Mouse (Mus musculus) T-helper 2 cell (primary cell): ENCODE measurements around the gene A630076J17Rik.

Experiments used
- in situ Hi-C: fragments of 300-600 bp; cut with MboI, MseI; formaldehyde crosslinking; loops from one replicate; pipeline ENCODE4 v1.15.1; 2025; ENCODE audit warnings: high pct_unique_total_duplicates

A630076J17Rik gene

DNA sequence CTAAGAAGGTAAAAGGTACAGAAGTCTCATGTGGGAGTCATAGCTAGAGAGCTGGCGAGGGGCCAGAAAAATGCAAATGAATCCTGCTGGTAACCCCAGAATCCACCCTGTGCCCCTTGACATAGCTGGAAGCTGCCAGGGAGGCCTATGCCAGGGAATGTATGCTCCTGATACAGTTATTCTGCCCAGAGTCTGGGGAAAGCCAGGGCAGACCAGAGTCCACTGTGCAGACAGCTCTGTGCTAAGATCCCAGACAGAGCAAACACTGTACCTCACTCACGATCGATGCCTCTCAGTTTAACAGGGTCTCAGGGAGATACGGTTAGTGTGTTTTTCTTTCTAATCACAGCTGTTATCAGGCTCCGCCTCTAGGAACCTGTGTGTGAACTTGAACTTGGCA lies 592 bp upstream of the A630076J17Rik start:
- in situ Hi-C loops, result loop anchor here (5.0 to 25.0 kb wide), 2 partner anchors 242 to 657 kb away; partner anchors contain the start of genes Eps8l3 and Gstm5

DNA sequence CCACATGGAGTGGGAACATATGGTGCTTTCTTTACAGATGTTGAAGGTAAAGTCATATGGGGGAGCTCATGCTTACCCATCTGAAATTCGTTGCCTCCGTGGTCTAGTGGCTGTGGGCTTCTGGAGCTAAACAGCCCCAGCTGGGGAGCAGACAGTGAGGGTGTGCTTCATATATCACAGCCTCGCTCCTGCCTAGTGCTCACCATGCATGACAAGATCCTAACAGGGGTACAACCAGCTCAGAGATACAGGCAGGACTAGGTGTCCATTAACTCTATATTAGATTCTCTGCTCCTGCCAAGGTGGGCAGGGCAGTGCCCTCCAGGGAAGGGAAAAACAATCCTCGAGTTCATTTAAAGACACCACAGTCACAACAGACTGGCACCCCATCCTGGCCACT lies 788 bp downstream of the A630076J17Rik start:
- in situ Hi-C loops, result loop anchor here (5.0 to 25.0 kb wide), 2 partner anchors 241 to 656 kb away; partner anchors contain the start of genes Eps8l3 and Gstm5

DNA sequence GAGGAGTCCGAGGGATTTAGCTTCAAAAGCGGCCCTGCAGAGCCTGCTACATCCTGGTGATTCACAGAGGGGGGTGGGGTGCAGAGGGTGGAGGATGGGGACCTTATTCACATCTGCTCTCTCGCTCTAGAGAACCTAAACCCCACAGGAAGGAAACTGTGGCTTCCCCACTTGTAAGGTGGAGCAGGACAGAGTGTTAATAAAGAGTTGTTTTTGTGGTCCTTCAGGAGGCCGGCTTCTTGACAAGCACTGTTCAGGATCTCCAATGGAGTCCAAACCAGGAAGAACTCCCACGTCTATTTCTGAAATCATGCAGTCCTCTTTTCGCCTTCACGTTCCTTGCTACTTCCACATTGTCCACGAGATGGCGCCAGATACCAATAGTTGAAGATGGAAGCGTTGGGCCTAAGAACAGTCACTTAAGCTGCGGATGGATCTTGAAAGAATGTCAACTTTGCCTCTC lies 3.0 kb downstream of the A630076J17Rik start:
- in situ Hi-C loops, result loop anchor here (5.0 to 25.0 kb wide), 2 partner anchors 239 to 654 kb away; partner anchors contain the start of genes Eps8l3 and Gstm5

DNA sequence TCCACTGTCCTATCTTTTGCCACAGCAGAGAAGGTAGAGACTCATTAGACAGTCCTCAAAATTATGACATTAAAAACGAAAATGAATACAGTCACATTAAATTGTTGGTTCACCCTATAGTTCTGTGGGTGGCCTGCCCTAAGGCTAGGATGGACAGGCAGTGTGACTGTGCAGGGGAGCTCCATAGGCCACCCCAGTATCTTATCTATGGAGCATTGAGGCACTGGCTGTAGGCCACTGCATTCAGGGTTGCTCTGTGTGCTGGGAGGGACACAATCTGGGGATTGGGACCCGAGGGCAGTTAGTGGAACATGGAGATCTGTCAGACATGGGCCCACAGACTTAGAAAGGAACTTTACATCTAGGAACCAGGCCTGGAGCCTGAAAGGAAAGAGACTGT lies 3.5 kb downstream of the A630076J17Rik start:
- in situ Hi-C loops, result loop anchor here (5.0 to 25.0 kb wide), 2 partner anchors 238 to 653 kb away; partner anchors contain the start of genes Eps8l3 and Gstm5

DNA sequence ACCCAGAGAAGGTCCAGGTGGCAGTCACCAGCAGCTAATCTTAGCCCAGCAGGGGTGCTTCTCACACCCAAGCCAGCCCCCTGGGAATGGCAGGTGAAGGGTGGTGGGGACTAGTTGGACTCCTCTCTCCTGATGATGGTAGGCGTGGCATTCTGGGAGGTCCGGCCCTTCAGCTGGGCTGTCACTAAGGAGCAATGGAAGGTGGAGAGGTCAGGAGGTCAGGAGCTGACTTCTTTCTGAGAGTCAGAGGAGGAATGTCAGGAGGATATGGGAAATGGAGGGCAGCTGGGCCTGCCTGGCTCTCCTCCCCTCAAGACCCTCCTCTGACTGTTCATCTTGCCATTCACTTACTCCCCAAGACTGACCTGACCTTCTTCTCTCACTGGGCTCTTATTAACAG lies 7.6 kb downstream of the A630076J17Rik start:
- in situ Hi-C loops, result loop anchor here (25.0 kb wide), 1 partner anchor 649 kb away; the partner anchor contains the start of genes Eps8l3 and Gstm5

DNA sequence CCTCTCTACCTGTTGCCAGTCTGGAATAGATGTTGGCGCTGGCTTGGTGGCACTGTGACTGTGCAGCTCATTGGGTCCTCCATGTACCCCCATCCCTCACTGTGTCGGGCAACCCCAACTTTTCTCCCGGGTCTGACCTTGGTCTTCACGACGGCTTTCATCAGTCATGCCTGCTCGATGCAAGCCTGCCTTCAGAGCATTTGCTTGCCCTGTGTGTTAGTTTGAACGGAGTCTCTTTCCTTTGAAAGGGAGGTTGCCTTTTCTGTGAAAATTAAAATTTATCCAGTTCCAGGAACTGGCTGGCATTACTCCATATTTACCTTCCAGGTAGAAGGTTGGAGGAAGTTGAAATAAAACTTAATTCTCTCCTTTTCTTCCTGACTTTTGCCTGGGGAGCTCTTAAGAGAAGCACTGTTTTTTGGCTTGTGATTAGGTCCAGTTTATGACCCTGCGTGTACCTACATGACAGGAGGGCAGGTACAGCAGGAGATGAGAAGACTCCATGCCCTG lies 8.1 kb downstream of the A630076J17Rik start:
- in situ Hi-C loops, result loop anchor here (25.0 kb wide), 1 partner anchor 649 kb away; the partner anchor contains the start of genes Eps8l3 and Gstm5

DNA sequence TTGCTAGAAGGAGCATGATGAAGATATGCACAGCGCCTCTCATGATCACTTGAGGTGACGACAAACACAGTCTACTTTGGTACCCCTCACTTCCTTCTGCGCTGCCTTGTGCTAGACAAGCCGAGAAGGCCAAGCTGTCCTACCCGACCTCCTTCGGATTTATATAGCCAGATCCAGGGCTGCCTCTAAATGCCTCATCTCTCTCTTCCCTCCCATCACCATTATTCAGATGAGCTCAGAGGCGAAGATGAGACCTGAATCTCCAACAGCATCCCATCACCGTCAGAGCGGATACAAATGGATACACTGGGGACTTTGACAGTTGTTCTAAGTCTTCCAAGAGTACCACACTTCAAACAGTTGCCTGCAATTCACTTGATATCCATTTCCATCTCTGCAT lies 9.2 kb downstream of the A630076J17Rik start, which contains the start of gene Prok1:
Prok1 (minus strand) TSS at position 101 of the 400 bp plus-strand sequence.
- in situ Hi-C loops, result loop anchor here (25.0 kb wide), 1 partner anchor 648 kb away; the partner anchor contains the start of genes Eps8l3 and Gstm5

DNA sequence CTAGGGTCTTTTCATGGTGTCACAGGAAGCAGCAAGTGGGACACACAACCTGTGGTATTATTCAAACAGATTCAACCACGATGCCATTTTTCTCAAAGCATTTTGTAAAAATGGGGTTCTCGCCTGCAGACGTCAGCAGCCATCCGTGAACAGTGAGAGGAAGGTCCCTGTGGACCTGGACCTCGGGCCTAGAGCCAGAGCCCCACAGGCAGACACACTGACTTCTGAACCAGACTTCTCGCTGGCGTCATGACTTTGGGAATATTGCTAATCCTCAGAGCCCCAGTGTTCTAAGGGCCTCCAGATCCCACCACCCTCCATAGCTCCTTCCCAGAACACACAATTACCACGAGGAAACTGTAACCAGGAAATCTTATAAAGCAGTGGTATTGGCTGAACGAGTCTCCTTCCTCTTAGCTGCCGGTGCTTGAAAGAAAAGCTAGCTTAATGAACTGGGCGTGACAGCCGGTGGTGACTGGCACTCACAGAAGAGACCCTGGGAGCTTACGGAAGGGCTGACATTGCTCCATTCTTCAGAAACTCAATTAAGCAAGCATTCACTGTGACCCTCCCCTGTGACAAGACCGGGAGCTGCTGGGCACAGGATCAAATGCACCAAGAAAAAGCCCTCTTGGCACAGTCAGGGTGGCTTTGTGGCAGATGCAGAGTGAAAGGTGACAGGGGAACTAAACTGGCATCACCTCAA lies 11.1 kb downstream of the A630076J17Rik start:
- in situ Hi-C loops, result loop anchor here (25.0 kb wide), 1 partner anchor 646 kb away; the partner anchor contains the start of genes Eps8l3 and Gstm5

DNA sequence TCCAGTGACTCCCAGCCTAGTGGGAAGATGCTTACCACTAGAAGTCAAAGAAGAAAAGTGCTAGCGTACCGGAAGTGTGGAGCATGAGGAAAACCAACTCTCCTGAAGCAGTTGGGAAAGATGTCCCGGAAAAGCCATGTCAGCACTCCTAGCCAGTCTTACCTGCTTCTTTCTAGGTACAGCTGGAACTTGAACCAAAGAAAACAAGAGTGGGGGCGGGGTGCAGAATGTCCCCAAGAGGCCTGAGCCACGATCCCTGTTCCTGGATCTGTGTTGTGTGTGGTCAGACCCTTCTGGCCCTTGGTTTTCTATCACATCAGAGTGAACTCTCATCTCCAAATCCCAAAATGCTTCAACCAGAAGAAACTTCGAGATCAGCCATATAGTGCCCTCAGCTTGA lies 16.5 kb downstream of the A630076J17Rik start:
- in situ Hi-C loops, result loop anchor here (25.0 kb wide), 1 partner anchor 640 kb away; the partner anchor contains the start of genes Eps8l3 and Gstm5

DNA sequence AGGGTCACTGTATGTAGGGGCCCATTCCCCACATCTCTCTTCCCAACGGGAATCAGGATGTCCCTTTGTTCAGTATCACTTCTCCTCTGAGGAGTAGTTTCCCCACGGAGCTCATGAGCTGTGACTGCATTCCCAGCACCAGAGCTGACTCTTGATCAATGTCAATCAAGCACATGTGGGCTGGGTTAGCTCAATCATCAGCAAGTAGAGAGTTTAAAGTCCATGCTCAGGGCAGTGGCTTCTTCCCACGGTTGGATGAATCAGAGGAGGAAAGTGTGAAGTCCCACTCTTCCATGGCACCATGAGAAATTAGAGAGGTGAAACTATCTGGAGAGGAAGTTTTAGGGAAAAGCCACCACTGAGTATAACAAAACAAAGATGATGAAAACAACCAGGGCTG lies 18.6 kb downstream of the A630076J17Rik start:
- in situ Hi-C loops, result loop anchor here (25.0 kb wide), 1 partner anchor 638 kb away; the partner anchor contains the start of genes Eps8l3 and Gstm5

DNA sequence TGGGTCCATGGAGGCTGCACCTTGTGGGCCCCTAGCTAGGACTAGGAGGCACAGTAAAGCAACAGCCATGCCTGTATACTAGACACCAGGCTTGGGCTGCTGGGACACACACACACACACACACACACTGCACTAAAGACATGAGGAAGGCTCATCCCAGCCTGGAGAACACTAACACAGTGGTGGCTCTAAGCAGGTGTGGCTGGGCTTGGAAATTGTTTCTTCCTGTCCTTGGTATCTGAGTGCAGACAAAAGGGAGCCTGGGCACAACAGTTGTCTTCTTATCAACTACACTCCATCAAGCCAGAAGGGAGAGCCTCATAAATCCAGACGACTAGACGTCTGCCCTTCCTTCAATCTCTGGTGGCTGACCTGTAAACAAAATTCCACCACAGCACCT lies 19.9 kb downstream of the A630076J17Rik start:
- in situ Hi-C loops, result no loop called here

DNA sequence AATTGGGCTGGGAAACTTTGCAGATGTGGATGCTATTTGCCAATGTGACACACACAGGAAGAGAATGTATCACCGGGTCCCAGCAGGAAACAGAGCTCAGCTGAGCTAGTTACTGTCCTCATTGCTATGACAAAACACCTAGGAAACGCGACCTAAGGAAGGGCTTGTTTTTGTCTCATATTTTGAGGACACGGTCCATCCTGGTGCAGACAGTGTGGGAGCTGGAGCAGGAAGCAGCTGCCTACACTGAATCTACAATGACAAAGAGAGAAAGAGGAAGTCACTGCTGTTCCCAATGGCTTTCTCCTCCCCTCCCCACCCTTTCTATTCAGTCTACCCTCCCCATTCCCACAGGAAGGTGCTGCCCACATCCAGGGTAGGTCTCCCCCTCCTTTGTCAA lies 21.6 kb downstream of the A630076J17Rik start:
- in situ Hi-C loops, result no loop called here

DNA sequence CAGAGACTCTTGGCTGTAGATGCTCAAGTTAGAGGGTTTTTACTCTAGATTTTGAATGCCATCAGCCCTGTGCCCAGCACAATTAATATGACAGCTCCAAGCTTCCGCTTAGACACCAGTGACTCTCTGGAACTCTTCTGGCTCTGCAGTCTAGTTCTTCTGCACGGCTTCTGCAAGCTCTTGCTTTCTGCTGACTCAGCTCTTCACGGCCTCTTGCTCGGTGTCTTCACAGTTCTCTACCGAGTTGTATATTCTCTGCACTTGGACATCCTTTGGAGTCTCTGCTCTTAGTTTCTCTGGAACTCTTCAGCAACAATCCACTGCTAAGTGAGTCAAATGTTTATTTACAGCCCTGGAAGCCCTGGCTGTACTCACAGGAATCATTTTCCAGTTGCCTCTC lies 23.5 kb downstream of the A630076J17Rik start:
- in situ Hi-C loops, result no loop called here

DNA sequence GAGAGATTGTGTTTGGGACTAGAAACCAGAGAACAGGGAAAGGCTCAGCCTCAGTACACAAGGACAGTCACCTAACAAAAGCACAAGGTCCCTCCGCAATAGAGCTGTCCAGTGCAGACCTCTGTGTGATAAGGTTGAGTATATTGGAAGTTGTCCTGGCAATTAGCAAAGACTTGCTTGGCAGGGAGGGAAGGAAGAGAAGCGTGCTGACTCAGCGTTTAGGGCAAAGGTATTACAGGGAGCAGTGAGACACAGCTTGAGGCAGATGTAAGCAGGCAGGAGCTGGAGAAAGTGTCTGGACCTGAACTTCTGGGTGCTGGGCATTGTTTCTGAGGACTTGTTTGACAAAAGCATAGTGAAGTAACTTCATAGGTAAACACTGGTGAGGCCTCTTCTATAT lies 25.6 kb downstream of the A630076J17Rik start:
- in situ Hi-C loops, result no loop called here

DNA sequence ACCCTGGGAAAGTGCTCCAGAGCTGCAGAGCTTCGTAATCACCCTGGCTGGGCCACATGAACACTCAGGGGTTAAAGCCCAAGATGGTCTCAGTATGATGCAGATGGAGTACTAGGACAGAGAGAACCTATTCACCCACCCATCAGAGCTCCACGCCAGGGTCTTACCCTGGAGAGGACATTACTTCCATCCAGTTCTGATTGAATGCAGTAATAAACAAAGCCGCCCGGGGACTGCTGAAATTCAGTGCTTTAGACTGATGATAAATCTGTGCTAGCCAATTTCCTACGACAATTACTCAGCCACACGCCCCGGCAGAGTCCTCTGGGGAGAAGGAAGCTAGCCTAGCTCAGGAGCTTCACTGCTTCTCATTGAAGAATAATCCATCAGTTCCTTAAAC lies 26.3 kb downstream of the A630076J17Rik start:
- in situ Hi-C loops, result no loop called here

DNA sequence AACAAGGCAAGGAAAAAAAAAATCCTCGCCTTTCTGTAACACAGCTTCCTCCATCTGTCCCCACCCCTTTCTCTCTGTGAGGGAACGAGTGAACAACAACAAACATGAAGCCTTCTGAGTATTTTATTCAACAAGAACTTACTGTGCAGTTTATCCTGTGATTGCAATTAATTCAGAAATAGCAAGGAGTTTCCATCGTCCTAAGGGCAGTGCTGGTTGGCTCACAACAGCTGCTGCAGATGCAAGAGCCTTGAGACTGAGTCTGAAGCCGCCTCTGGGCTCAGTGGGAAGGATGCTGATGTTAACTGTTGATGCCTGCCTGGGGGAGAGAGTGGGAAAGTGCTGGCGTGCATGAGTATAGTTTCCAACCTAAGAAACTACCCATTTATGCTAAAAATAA lies 27.5 kb downstream of the A630076J17Rik start:
- in situ Hi-C loops, result no loop called here

DNA sequence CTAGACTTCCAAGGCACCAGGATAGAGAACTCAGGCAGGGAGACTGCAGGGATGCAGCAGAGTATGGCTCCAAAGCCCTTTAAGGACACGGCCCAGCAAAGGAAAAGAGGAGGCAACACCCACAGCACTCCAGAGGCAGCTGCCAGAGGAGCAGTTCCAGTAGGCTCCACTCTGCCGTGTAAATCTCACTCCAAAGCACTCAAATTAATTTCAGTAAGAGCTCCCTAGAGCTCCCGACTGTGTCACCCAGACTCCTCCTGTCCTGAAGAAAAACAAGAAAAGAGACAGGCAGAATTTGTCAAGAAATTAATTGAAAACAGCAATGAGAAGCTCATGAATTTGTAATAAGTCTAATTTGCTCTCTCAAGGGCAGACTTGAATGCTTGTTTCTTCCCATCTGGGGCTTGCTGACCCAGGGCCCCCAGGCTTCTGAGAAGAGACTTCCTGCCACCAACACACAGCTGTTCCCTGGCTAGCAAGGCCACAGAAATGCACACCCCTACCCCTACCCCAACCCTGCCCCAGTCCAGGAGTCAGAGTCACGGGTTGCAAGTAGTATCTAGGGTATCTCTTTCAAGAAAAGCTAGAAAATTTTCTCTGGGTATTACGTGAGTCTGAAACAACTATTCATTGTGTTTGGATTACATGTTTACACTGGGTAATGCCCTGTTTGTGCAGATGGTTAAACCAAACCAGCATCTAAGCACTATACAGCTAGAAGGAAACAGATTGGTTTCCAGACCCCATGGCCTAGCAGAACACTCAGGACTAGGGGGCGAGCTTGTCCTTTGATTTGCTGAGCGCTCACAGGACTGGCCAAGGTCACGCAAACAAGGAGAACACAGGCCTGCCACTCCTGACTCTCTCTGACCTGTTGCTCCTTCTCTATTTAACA lies 30.8 kb downstream of the A630076J17Rik start:
- in situ Hi-C loops, result no loop called here

DNA sequence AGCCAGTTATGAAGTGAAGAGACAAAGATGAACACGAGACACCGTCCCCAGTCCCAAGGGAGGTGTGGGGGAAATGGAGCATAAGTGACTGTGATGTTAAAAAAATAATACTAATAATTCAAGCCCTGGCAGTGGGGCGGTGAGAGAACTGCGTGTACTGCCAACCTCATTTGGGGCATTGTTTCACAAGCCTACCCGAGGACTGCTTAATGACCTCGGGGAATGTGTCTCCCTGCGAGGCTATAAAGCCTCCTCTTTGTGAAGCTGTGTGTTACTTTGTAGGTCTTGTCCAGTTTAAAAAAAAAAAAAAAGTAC lies 31.4 kb downstream of the A630076J17Rik start:
- in situ Hi-C loops, result no loop called here

DNA sequence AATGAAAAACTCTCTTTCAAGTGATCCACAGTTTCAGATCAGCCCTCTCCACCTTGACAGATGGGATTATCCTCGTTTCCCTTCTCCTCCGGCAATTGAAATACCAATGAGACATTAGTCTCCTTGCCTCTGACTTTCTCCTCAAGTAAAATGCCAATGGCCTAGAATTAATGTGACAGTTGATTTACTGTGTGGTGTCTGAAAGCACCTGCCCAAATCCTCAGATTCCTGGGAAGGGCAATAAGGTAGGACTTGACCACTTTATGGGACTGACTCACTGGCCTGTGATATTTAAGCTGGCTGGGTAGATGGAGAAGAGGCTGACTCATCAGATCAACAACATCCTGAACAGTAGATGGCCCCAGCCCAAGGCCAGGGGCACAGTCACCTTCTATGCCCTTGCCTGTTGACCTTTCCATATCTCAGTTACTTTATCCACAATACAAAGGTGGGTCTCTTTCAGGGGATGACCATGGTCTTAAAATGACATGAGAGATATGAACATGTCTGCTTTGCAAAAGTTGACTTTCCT lies 36.5 kb downstream of the A630076J17Rik start:
- in situ Hi-C loops, result no loop called here

DNA sequence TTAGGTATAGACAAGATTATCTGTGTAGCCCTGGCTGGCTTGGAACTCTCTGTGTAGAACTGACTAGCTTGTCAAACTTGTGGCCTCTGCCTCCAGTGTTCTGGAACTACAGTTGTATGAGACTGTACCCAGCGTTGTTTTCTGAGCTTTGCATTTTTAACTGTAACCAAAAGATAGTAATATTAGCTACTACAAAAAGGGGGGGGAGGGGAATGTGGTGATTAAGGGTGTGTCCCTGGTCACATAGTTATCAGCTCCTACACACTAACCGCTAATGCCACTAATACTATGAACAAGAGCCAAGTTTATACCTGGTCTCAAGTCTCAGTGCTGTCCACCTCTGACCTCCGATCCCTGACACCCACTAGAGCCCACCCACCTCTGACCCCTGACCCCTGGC lies 42.0 kb downstream of the A630076J17Rik start:
- in situ Hi-C loops, result loop anchor here (5.0 kb wide), 1 partner anchor 175 kb away; no protein-coding TSS in a partner anchor

DNA sequence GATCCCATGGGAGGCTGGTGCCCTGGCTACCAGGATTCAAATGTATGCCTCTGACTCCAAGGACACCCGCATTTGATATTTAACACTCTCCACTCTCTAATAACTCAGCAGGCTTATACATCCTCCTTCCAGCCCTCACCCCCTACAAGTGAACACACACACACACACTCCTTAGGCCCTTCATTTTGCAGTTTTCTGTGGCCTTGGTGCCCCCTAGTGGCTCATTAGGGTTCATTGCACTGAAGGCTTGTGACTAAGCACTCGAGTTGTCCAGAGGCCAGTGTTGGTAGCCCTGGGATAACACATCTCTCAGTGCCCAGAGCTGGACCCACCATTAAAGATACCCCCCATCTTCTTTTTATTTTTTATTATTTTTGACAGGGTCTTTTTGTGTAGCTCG lies 43.4 kb downstream of the A630076J17Rik start:
- in situ Hi-C loops, result loop anchor here (5.0 kb wide), 1 partner anchor 177 kb away; no protein-coding TSS in a partner anchor
